Mouse (Mus musculus) adrenal gland, postnatal 36 days (tissue): ENCODE data around the gene Ttll3. TPM values are rescaled to one million over a fixed set of nuclear protein-coding genes. Genes with fewer than 3 reads are reported as not detected.

ENCODE experiments used
- DNase-seq, 2 experiments: peaks; one replicate each; pipeline ENCODE4 v3.0.0; 2021; ENCODE audit warnings: mixed read lengths in 1 of 2
- total RNA-seq, 2 experiments: library from RNA; stranded (reverse); gene quantifications; 2 replicates each; pipeline ENCODE4 v1.2.3; 2021

Ttll3 gene
- total RNA-seq, 2 experiments from 2014 or later, result 2.2 to 3.6 TPM

DNA sequence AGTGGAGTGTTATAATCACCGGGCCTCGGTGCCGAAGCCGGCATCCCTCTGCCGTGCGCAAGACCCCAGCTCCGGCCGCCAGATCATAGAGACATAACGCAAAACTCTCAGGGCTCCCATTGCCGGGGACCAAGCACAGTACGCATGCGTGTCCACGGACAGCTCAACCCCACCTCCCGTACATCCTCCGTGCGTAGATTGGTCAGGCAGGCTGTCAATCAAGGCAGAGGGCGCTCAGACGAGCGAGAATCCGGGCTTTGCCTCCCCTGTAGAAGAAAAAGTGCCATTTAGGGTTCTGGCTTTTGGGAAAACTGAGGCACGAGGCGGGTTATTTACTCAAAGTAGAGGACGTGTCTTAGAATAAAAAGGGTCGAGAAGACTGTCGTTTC lies 30.1 kb downstream of the Ttll3 start, which contains the start of gene Rpusd3:
Gene Rpusd3 (minus strand): TSS at position 142 of the 389 bp plus-strand sequence.
- peak; percentile 100 for DNase-seq

DNA sequence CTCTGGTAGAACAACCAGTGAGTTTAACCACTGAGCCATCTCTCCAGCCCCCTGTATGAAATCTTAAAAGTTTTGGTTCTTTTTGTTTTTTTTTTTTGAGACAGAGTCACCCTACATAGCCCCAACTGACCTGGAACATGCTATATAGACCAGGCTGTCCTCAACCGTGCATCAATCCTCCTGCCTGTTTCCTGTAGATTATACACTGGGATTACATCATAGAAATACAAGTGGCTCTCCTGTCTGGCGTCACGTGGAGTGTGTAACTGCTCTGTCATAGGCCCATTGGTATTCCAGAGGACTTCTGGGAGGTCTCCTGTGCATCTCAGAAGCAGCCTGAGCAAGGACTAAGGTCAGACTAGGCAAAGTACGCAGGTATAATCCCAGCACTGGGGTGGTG lies 33.9 kb downstream of the Ttll3 start:
- DNase-seq, result no peak

DNA sequence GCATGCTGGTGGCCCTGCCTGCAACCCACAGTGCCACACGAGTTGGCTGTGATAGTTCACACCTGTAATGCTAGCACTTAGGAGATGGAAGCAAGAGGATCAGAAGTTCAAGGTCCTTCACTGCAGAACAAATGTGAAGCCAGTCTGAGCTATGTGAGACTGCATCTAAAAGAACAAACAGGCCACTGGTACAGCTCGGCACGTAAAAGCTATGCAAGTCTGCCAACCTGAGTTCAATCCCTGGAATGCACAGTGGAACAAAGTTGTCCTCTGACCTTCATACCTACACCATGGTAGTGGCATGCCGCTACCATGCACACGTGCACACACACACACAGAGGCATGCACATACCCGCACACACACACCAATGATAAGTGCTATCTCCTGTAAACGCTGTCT lies 35.1 kb downstream of the Ttll3 start:
- DNase-seq, result no peak

DNA sequence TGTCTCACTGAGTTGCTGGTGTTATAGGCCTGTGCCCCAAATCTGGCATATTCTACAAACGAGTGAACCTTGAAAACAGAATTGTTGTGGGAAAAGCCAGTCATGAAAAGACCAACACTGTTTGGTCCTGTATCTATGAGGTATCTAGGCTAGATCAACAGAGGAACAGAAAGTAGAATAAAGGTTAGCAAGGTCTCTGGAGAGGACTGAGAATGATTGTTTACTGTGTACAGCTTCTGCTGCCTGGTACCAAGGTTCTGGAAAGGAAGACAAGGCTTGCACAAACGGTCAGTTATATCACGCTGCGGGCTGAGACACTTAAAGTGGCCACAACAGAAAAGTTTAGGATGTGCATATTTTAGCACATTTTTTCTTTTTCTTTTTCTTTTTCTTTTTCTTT lies 37.6 kb downstream of the Ttll3 start:
- no peak for DNase-seq

DNA sequence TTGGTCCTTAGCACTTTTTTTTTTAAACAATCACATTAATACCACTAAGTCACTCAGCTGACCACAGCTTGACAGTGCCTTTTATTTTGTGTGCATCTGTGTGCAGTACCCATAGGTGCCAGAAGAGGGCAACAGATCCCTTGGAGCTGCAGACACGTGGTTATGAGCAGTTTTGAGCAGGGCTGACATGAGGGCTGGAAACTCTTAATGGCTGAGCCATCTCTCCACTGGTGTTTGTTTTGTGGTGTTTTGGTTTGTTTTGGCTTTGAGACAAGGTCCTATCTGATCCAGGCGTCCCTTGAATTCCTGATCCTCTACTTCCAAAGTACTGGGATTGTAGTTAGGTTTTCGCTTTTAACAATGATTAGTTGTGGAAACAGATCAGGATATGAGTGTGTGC lies 38.3 kb downstream of the Ttll3 start:
- peak in 1 of 2 experiments; percentile 45 for DNase-seq

DNA sequence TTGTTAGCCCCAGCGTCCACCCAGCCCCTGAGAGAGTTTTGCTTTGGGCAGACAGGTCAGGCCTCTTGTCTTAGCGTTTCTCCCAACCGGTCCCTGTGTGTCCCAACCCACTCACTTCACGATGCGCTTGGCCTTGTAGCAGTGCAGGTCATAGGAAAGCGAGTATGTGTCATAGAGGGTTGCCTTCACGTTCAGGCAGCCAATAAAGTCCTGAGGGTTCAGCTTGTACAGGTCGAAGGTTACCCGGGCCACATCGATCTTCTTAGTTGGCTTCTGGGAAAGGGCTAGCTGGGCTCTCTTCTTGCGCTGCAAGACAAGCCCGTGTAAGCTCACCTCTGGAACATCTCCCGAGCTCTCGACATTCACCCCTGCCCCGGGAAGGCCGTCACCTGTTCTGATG lies 38.9 kb downstream of the Ttll3 start:
- DNase-seq, result no peak

DNA sequence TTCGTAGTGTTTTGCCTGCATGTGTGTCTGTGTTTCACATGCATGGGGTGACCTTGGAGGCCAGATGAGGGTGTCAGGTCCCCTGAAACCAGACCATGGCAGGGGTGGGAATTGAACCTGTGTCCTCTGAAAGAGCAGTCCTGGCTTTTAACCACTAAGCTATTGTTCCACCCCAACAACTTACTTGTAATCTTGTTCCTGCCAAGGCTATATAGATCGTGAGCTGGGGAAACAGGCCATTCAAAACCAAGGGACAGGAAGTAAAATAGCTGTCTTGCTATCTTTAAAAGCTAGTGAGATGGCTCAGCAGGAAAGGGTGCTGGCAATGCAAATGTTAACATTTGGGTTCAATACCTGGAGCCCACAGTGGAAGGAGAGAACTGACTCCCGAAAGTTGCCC lies 40.9 kb downstream of the Ttll3 start:
- no peak for DNase-seq

DNA sequence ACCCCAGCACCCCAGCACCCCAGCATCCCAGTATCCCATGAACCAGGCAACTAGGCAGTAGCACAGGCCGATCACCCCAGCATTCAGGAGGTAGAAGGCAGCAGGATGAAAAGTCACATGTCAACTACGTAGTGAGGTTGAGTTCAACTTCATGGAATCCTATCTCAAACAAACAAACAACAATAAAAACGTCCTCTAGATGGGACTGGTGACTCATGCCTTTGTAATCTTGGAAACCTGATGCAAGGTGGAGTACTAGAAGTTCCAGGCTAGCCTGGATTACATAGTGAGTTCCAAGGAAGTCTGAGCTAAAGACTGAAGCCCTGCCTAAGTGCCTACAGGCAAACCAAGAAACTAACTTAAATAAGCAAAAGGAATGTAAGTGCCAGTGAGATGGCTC lies 41.8 kb downstream of the Ttll3 start:
- DNase-seq, result no peak

DNA sequence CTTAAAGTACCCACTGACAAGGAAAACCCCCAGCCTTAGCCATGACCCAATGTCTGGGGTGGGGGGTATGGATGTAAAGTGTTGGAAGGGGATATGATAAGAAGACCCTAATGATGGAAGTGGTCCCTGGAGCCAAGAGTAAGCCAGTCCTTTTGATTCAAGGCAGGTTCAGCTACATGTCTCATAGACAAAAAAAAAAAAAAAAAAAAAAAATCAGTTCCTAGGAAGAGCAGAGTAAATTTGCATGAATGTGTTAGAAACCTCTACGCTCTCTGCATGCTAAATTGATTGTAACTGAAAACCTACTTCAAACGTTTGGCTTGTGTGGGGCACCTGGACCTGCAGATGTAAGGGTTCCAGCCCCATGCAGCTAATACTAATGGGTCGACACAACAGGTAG lies 42.7 kb downstream of the Ttll3 start:
- no peak for DNase-seq

DNA sequence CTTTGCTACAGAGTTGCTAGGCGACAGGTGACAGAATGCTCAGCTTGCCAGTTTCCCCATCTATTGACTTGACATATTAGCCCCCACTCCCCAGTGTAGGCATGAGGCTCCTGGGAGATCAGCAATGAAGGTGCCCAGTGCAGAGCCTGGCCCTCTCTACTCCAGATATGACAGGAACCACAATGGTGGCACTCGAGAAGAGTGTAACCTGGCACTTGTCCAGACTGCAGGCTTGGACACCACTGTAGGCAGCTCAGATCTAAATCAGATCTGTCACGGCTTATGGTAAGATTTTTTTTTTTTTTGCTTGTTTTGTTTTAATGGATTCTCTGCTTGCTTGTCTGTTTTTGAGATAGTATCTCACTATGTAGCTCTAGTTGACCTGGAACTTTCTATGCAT lies 44.6 kb downstream of the Ttll3 start:
- DNase-seq, result no peak

DNA sequence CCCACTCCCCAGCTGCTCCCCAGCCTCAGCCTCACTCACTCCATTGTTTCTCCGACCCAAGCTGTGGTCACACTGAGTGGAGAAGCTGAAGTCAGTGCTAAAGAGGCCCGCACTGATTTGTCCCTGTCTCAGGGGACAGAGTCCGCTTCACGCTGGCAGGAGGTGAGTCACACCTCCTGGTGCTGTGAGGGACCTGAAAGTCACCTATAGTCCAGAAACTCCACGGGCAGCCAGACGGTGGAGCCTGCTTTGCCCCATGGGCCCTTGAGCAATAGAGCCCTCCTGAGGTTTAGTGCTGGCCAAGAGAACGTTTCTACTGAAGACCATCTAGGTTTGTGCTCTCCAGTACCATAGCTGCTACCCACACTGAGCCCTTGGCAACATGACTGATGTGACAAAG lies 45.6 kb downstream of the Ttll3 start:
- peak in 1 of 2 experiments; percentile 43 for DNase-seq

DNA sequence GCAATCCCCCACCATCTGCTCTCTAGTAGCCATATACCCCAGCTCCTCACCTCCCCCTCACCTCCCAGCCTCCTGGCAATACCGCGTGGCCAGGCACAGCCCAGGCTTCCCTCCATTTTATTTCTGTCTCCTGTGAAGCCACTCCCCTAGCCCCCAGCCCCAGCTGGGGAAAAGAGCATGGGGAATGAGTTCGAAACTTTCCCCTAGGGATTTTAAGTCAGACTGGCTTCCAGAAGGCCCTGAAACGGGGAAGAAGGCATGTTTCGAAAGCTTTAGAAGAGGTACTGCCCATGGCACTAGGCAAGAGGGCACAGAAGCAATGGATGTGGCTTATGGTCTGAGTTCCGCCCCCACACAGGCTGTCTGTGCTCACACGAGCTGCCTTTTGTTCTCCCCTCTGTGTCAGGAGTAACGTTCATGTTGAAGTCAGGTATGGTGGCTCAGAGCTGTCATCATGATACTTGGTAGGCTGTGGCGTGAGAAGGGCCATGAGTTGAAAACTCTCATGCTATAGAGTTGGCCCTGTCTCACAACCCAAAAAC lies 46.7 kb downstream of the Ttll3 start, which contains the start of gene Cidec:
Gene Cidec (minus strand): TSS at position 97 of the 542 bp plus-strand sequence.
- peak in 1 of 2 experiments; percentile 33 for DNase-seq

DNA sequence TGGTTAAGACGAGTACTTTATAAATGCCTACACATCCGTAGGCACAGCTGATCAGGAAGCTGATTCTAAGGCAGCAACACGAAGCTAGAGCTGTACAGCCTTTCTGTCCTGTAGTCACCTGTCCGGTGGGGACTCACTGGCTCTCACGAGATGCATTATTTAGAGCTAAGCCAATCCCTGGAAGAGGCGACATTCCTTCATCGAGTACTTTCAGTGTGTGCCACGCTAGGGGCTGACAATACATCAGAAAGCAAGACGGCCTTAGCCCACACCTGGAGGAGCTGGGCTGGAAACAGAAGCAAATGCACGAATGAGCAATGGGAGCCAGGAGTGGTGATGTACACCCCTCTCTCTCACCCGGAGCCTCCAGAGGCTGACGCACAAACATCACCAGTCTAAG lies 48.1 kb downstream of the Ttll3 start:
- DNase-seq, result no peak

DNA sequence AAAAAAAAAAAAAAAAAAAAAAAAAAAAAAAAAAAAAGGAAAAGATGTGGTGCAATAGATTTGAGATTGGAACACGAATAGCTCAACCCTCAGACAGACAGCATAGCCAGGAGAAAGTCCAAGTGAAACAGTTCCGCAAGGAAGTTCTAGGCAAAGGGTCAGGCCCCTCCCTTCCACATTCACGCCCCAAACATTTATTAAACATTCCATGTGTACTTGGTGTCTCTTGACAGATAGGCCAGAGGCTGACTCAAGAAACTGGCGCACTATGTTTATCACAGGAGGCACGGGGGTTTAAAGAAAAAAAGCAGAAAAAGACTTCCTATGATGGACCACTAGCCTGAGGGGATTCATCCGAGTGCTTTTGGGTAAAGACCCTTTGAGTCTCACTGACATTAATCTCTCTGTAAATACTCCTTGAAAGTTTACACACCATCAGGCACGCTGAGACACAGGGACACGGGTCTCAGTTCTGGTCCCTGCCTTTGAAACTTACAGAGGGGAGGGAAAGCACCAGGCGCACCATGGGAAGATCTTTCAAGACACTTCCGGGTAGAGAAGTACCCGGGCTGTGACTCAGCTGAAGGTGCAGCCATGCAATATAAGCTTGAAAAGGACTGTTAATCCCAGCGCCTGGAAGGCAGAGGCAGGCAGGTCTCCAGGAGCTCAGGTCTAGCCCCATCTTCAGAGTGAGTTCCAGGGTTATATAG lies 49.8 kb downstream of the Ttll3 start:
- DNase-seq, result peak in 1 of 2 experiments; percentile 32

DNA sequence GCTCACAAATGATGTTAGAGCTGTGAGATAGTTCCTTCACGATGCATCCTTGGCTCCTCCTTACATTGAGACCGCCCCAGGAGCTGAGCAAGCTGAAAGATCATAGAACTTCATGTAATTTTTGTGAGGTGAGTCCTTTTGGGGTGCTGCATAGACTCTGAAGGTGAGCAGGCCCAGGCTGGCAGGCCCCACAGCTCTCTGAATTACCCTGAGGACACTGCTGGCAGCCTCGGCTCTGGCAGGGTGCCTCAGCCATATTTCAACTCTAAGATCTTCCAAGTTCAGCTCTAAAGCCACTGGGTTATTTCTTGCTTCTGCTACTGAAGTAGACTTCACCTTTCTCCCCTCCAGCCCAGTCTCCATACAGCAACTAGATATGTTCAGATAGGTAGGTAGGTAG lies 51.6 kb downstream of the Ttll3 start:
- peak in 1 of 2 experiments; percentile 51 for DNase-seq

DNA sequence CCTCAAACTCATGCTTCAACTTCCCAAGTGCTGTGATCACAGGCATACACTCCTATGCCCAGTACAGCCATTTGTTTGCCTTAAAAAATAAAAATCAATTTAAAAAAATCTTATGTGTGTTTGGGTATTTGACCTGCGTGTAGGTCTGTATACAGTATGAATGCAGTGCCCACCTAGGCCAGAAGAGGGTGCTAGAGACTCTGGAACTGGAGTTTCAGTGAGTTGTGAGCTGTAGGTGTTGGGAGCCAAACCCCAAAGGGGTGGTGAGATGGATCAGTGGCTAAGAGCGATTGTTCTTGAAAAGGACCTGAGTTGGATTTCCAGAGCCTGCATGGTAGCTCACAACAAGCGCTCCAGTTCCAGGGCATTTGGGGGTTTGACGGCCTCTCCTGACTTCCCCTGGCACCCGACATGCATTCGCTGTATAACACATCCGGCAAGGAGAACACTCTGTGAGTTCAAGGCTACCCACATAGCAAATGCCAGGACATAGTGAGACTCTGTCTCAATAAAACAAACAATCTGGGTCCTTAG lies 52.2 kb downstream of the Ttll3 start:
- peak; percentile 76 for DNase-seq

DNA sequence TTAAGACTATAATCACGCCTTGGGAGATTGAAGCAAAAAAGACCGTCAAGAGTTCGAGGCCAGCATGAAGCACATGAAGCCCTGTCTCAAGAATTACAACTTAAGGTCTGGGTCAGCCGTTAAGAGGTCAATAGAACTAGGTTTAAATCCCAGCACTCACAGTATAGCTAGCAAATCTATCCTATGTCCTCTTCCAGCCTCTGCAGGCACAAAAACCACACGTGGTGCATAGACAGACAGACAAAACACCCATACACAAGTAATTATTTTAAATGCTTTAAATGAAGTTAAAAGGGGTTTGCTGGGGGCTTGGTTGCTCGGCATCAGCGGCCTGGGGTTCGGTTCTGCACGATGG lies 53.0 kb downstream of the Ttll3 start:
- no peak for DNase-seq

DNA sequence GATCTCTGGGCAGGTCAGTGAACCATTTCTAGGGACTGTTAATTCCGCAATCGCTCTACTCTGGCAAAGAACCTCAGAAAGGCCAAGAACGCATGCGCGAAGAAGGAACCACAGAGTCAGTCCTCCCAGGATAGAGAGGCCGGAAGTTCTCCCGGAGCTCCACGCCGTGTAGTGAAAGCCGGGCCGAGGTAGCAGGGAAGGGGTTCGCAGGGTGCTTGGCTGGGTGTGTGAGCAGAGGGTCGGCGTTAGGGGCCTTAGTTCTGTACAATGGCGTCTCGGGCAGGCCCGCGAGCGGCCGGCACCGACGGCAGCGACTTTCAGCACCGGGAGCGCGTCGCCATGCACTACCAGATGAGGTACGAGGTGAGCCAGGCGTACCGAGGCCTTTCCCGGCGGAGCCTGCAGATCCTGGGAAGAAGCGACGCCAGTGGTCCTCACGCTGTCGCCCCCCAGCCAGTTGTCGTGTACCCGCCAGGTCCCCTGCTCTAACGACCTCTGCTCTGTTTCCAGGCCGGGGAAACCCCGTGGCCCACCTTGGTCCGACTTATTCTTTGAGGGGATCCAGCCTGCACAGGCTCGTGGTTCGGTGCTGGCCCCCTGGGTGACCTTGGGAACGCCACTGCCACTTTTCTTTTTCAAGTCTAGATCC lies 53.5 kb downstream of the Ttll3 start, which contains the start of gene Jagn1:
Gene Jagn1 (plus strand): TSS at position 128 of the 649 bp plus-strand sequence.
- DNase-seq, result peak; percentile 92 to 95

DNA sequence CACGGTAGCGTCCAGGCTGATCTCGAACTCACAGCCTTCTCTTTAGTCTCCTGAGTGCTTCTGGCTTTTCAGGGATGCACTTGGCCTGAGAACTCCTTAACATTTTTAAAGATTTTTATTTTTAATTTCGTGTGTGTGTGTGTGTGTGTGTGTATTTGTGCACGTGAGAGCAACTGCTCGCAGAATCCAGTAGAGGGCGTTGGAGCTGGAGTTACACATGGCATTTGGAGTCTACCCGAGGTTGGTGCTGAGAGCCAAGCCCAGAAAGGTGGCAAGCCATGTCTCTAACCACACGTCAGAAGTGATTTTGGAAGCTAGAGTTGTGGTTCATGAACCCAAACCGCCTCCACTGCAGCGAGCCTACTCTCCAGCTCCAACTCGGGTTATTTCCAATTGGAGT lies 54.0 kb downstream of the Ttll3 start:
- no peak for DNase-seq

DNA sequence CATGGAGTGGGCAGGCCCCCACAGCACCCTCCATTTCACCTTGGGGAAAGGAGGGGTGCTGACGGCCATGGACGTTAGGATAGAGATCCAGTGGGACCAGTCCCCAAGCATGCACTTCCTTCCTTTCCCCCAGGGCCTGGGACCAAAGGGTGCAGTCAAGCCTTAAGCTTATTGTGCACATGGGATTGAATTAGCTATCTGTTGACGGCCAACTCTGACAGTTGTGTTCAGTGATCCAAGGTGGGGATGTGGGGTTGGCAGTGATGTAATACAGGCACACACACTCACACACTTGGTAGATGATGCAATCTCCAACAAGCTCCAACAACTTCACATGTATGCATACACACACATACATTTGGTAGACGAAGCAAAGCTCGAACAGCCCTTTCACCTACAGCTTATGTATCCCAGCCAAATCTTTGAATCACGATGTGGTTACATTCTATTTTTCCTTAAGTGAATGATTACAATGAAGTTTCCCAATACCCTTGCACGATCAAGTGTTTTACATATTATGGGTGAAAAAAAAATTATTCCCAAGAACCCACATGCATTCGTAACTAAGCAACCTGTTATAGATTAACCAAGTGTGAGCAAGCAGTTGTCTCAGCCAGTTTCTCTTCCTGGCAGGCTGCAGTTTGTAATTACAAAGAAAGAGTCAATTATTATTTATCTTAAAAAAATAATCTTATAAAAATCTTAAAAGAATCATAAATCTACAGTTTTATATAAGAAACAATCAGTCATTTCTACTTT lies 55.3 kb downstream of the Ttll3 start:
- no peak for DNase-seq

DNA sequence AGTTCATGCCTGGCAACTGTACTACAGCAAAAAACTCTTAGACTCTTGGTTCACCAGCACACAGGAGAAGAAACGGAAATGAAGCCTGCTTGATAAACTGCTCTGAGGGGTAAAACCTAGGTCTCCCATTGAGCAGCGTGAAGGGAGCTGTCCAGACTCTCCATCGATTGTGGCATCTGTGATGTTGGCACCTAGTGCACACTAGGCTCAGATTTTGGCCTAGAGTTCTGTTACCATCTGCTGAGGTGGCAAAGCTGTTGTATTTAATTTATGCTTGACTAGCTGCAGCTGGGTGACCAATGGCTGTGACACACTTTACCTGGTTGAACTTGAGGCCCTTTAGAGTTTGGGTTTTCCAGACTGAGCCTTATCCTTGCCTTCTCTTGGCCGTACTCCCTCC lies 58.6 kb downstream of the Ttll3 start:
- no peak for DNase-seq

DNA sequence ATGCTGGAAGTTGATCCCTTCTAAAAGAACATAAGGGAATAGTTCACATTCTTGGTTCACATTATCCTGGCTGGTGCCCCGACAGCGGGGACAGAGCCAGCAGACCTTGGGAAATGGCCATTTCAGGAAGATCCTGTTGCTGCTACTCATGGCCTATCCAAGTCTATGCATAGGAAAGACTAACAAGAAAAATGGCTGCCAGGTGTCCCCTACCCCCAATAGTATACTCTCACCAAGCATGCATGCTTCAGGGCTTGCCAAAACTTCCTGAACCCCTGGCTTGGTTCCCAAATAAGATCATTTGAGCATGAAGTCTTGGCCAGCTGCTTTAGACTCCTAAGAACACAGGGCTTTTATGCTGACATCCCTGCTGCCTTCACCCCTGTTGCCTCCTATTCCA lies 62.8 kb downstream of the Ttll3 start:
- DNase-seq, result no peak

DNA sequence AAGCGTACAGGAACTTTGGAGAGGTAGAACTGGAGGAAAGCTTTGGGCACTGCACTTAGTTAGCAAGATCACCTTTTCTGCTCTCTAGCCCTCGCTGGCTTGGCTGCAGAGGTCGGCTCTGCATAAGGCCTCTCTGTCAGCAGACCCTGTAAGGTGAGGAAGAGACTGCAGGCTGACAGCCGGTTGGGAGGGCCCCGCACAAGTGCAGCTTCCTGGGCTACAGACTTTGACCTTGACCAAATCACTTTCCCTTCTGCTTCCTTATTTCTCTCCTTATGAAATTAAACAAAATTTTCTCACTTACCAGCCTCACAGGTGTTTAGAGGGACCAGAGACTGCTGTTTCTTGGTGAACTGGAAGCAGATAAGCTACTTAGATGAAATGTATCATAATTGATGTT lies 65.9 kb downstream of the Ttll3 start:
- no peak for DNase-seq
